Mouse (Mus musculus) hindbrain, embryonic 12.5 days (tissue): ENCODE results near the gene Ina. TPM values are rescaled to one million over a fixed set of nuclear protein-coding genes. Genes with fewer than 3 reads are reported as not detected.

ENCODE experiments used
- ATAC-seq: fragments of 200-750 bp; cut with Nextera tagmentation; 2 replicates; pipeline ENCODE4 v1.8.0; 2017; ENCODE audit warnings: moderate TSS enrichment; ENCODE audit not compliant: low FRiP score
- H3K27ac ChIP-seq: fragments of 300-500 bp; sonication (generic); 2 replicates; pipeline ENCODE4 v1.5.1; 2016; ENCODE audit warnings: mild to moderate bottlenecking
- H3K27me3 ChIP-seq: fragments of 300-500 bp; sonication (generic); 2 replicates; pipeline ENCODE4 v1.6.1; 2016; ENCODE audit warnings: mild to moderate bottlenecking
- H3K36me3 ChIP-seq: fragments of 300-500 bp; sonication (generic); 2 replicates; pipeline ENCODE4 v1.6.1; 2016; ENCODE audit warnings: mild to moderate bottlenecking
- H3K4me1 ChIP-seq: fragments of 300-500 bp; sonication (generic); 2 replicates; pipeline ENCODE4 v1.6.1; 2016
- H3K4me2 ChIP-seq: fragments of 300-500 bp; sonication (generic); replicated peaks from 2 replicates; pipeline ENCODE4 v1.6.1; 2016; ENCODE audit warnings: mild to moderate bottlenecking
- H3K4me3 ChIP-seq: fragments of 300-500 bp; sonication (generic); 2 replicates; pipeline ENCODE4 v1.5.1; 2016; ENCODE audit warnings: mild to moderate bottlenecking
- H3K9ac ChIP-seq: fragments of 300-500 bp; sonication (generic); 2 replicates; pipeline ENCODE4 v1.6.1; 2016; ENCODE audit warnings: mild to moderate bottlenecking, moderate library complexity
- H3K9me3 ChIP-seq: fragments of 300-500 bp; sonication (generic); replicated peaks from 2 replicates; pipeline ENCODE4 v1.6.1; 2016; ENCODE audit warnings: mild to moderate bottlenecking
- WGBS: fragments of 180-500 bp; shearing (Covaris S2); methylation state at CpG from one replicate; pipeline ENCODE4 v1.1.7; 2016; 5-methylcytosine and 5-hydroxymethylcytosine counted together
- polyA plus RNA-seq: library from polyadenylated mRNA; unstranded; fragments of >200 nt; fragmentation: Nextera tagmentation; extraction: Ambion mirVana; gene quantifications from 2 replicates; pipeline ENCODE4 v1.2.1, GENCODE M21; 2016

The Ina gene
- polyA plus RNA-seq, 1 experiment from 2014 or later, result 578 TPM

- Histone ChIP-seq H3K36me3 (no peaks in the 10 kb centered on the region), H3K4me2 (no peak overlapping the region), H3K27me3 (no peaks in the 10 kb centered on the region), H3K9ac (no peak overlapping the region), H3K9me3 (no peaks in the 10 kb centered on the region), H3K4me3 (no peak overlapping the region), H3K4me1 (no peaks in the 10 kb centered on the region), H3K27ac (no peak overlapping the region)
- no peak for ATAC-seq
- 0% methylated on average over 4 of the region's 4 CpGs for WGBS
Observed at GRCm38 (mm10) chr19:47006321-47006720, 8.2 kb upstream of the Ina start.

GRCm38 (mm10) chr19:47009420-47009819, 5.1 kb upstream of the Ina start:
- Histone ChIP-seq H3K4me1 (peaks cover 2% of the 10 kb centered on the region; the same call in 1 of the 2 replicates), H3K27ac (no peak overlapping the region), H3K4me3 (no peak overlapping the region), H3K36me3 (no peaks in the 10 kb centered on the region), H3K9ac (no peak overlapping the region), H3K4me2 (no peak overlapping the region), H3K27me3 (peaks cover 30% of the 10 kb centered on the region), H3K9me3 (no peaks in the 10 kb centered on the region)
- WGBS, result 93% methylated on average over 7 of the region's 7 CpGs
- ATAC-seq, result no peak

- H3K27ac ChIP-seq, result no peak overlapping the region
Observed at GRCm38 (mm10) chr19:47009943-47010342, 4.6 kb upstream of the Ina start.

GRCm38 (mm10) chr19:47012521-47013130, 1.9 kb upstream of the Ina start:
- Histone ChIP-seq H3K9ac (no peak overlapping the region), H3K27me3 (peaks cover 45% of the 10 kb centered on the region), H3K4me1 (peaks cover 9% of the 10 kb centered on the region; the same call in 1 of the 2 replicates), H3K4me2 (peak overlapping the region; percentile 61; the same call in 1 of the 2 replicates), H3K27ac (peak overlapping the region; percentile 89; the same call in 1 of the 2 replicates), H3K36me3 (no peaks in the 10 kb centered on the region), H3K9me3 (no peaks in the 10 kb centered on the region), H3K4me3 (no peak overlapping the region; the same call in 1 of the 2 replicates)
- no peak for ATAC-seq
- 93% methylated on average over 15 of the region's 15 CpGs for WGBS

More at GRCm38 (mm10) chr19:47009943-47010342, 4.6 kb upstream of the Ina start:
- ATAC-seq, result no peak
- no peaks in the 10 kb centered on the region for H3K36me3 ChIP-seq
- no peak overlapping the region for H3K4me3 ChIP-seq
- no peak overlapping the region for H3K9ac ChIP-seq
- no peaks in the 10 kb centered on the region for H3K9me3 ChIP-seq
- H3K4me1 ChIP-seq, result peaks cover 6% of the 10 kb centered on the region; the same call in 1 of the 2 replicates
- no peak overlapping the region for H3K4me2 ChIP-seq
- WGBS, result 86% methylated on average over 5 of the region's 5 CpGs
- H3K27me3 ChIP-seq, result peaks cover 35% of the 10 kb centered on the region

GRCm38 (mm10) chr19:47013340-47014158, 949 bp upstream of the Ina start:
- peak overlapping the region; percentile 61 for H3K4me2 ChIP-seq
- peak overlapping the region; percentile 89 for H3K9ac ChIP-seq
- peak overlapping the region; percentile 74 for H3K4me3 ChIP-seq
- peaks cover 45% of the 10 kb centered on the region for H3K27me3 ChIP-seq
- no peak for ATAC-seq
- WGBS, result 8% methylated on average over 20 of the region's 20 CpGs
- no peaks in the 10 kb centered on the region for H3K9me3 ChIP-seq
- no peaks in the 10 kb centered on the region for H3K36me3 ChIP-seq
- H3K4me1 ChIP-seq, result peaks cover 11% of the 10 kb centered on the region; the same call in 1 of the 2 replicates
- peak overlapping the region; percentile 89 for H3K27ac ChIP-seq

GRCm38 (mm10) chr19:47014159-47014446, 395 bp upstream of the Ina start:
- Histone ChIP-seq H3K27me3 (peaks cover 45% of the 10 kb centered on the region), H3K9ac (peak overlapping the region; percentile 89), H3K27ac (peak overlapping the region; percentile 89), H3K36me3 (no peaks in the 10 kb centered on the region), H3K4me2 (peak overlapping the region; percentile 61), H3K9me3 (no peaks in the 10 kb centered on the region), H3K4me1 (peaks cover 11% of the 10 kb centered on the region; the same call in 1 of the 2 replicates), H3K4me3 (peak overlapping the region; percentile 74)
- under 1% methylated on average over 11 of the region's 11 CpGs for whole genome bisulfite sequencing
- peak; percentile 48 for ATAC-seq

GRCm38 (mm10) chr19:47015396-47015795, 898 bp downstream of the Ina start:
- Histone ChIP-seq H3K4me3 (peak overlapping the region; percentile 74), H3K4me2 (peak overlapping the region; percentile 61), H3K9me3 (no peaks in the 10 kb centered on the region), H3K4me1 (peaks cover 16% of the 10 kb centered on the region), H3K36me3 (no peaks in the 10 kb centered on the region), H3K27ac (peak overlapping the region; percentile 89), H3K9ac (peak overlapping the region; percentile 89), H3K27me3 (peaks cover 45% of the 10 kb centered on the region)
- under 1% methylated on average over 37 of the region's 37 CpGs for WGBS
- 0 out of 2 replicates have a peak, but pooled peaks have one; percentile 1 for ATAC-seq

GRCm38 (mm10) chr19:47015965-47016364, 1.5 kb downstream of the Ina start:
- no peaks in the 10 kb centered on the region for H3K36me3 ChIP-seq
- H3K9ac ChIP-seq, result peak overlapping the region; percentile 89
- WGBS, result 3% methylated on average over 9 of the region's 9 CpGs
- H3K4me3 ChIP-seq, result peak overlapping the region; percentile 74
- peaks cover 45% of the 10 kb centered on the region for H3K27me3 ChIP-seq
- H3K4me2 ChIP-seq, result peak overlapping the region; percentile 61
- H3K9me3 ChIP-seq, result no peaks in the 10 kb centered on the region
- H3K4me1 ChIP-seq, result peaks cover 16% of the 10 kb centered on the region
- peak overlapping the region; percentile 89 for H3K27ac ChIP-seq
- ATAC-seq, result no peak

GRCm38 (mm10) chr19:47016487-47016886, 2.0 kb downstream of the Ina start:
- H3K27me3 ChIP-seq, result peaks cover 44% of the 10 kb centered on the region
- peak overlapping the region; percentile 89 for H3K27ac ChIP-seq
- WGBS, result 0% methylated on average over 15 of the region's 15 CpGs
- ATAC-seq, result no peak
- H3K9ac ChIP-seq, result peak overlapping the region; percentile 89
- peak overlapping the region; percentile 74 for H3K4me3 ChIP-seq
- peak overlapping the region; percentile 61 for H3K4me2 ChIP-seq
- no peaks in the 10 kb centered on the region for H3K9me3 ChIP-seq
- H3K4me1 ChIP-seq, result peaks cover 16% of the 10 kb centered on the region
- H3K36me3 ChIP-seq, result peaks cover under 1% of the 10 kb centered on the region; the same call in 1 of the 2 replicates

GRCm38 (mm10) chr19:47017831-47018230, 3.3 kb downstream of the Ina start:
- Histone ChIP-seq H3K27me3 (peaks cover 31% of the 10 kb centered on the region), H3K27ac (peak overlapping the region; percentile 89), H3K4me2 (peak overlapping the region; percentile 56), H3K9me3 (no peaks in the 10 kb centered on the region), H3K36me3 (peaks cover 14% of the 10 kb centered on the region), H3K4me3 (peak overlapping the region; percentile 74), H3K9ac (peak overlapping the region; percentile 89), H3K4me1 (peaks cover 16% of the 10 kb centered on the region)
- ATAC-seq, result no peak
- WGBS, result 3% methylated on average over 3 of the region's 3 CpGs

- peak overlapping the region; percentile 74 for H3K4me3 ChIP-seq
- H3K9me3 ChIP-seq, result no peaks in the 10 kb centered on the region
- no peak for ATAC-seq
- H3K4me1 ChIP-seq, result peaks cover 16% of the 10 kb centered on the region
- H3K27me3 ChIP-seq, result peaks cover 26% of the 10 kb centered on the region
- peak overlapping the region; percentile 89 for H3K27ac ChIP-seq
- peak overlapping the region; percentile 89 for H3K9ac ChIP-seq
- WGBS, result 23% methylated on average over 2 of the region's 2 CpGs
- peak overlapping the region; percentile 56 for H3K4me2 ChIP-seq
- peaks cover 19% of the 10 kb centered on the region for H3K36me3 ChIP-seq
Observed at GRCm38 (mm10) chr19:47018330-47018729, 3.8 kb downstream of the Ina start.

GRCm38 (mm10) chr19:47019326-47019725, 4.8 kb downstream of the Ina start:
- WGBS, result 8% methylated on average over 6 of the region's 6 CpGs
- Histone ChIP-seq H3K36me3 (peaks cover 28% of the 10 kb centered on the region), H3K4me1 (peaks cover 15% of the 10 kb centered on the region), H3K27me3 (peaks cover 16% of the 10 kb centered on the region), H3K4me3 (peak overlapping the region; percentile 74), H3K4me2 (peak overlapping the region; percentile 56), H3K27ac (peak overlapping the region; percentile 89), H3K9ac (peak overlapping the region; percentile 89), H3K9me3 (no peaks in the 10 kb centered on the region)
- peak; percentile 62 for ATAC-seq
